Mouse (Mus musculus): ENCODE results near the gene Gm20388. TPM values are rescaled to one million over a fixed set of nuclear protein-coding genes. Genes with fewer than 3 reads are reported as not detected.

The Gm20388 gene
- polyA plus RNA-seq, 1 experiment = 0.36 TPM

- H3K36me3 ChIP-seq (ENCODE audit: control insufficient read depth) = no peaks in the 10 kb centered on the region
- H3K4me1 ChIP-seq (ENCODE audit: control insufficient read depth) = no peaks in the 10 kb centered on the region
- 0 out of 2 replicates have a peak, but pooled peaks cover 2% of the 10 kb centered on the region for H3K9me3 ChIP-seq (ENCODE audit: control insufficient read depth, low read length)
- peaks cover 32% of the 10 kb centered on the region for H3K27me3 ChIP-seq (ENCODE audit: control insufficient read depth)
- TF ChIP-seq GATA1 (IDR thresholded peaks at IDR 0.05; ENCODE audit: low read length) = no peak
- TF ChIP-seq TAL1 (IDR thresholded peaks at IDR 0.05; ENCODE audit: low read length) = no peak
- H3K4me3 ChIP-seq (replicated peaks) = no peak overlapping the region
These were observed 214.3 kb downstream of the Gm20388 start for GRCm38 (mm10) chr8:120124836-120125389.

GRCm38 (mm10) chr8:120126357-120127161 is 215.9 kb downstream of the Gm20388 start:
- H3K9me3 ChIP-seq (ENCODE audit: control insufficient read depth, low read length) = 0 out of 2 replicates have a peak, but pooled peaks cover 2% of the 10 kb centered on the region
- TF ChIP-seq GATA1 (IDR thresholded peaks at IDR 0.05; ENCODE audit: low read length) (no peak), TAL1 (IDR thresholded peaks at IDR 0.05; ENCODE audit: low read length) (no peak)
- no peak overlapping the region for H3K4me3 ChIP-seq (replicated peaks)
- no peaks in the 10 kb centered on the region for H3K4me1 ChIP-seq (ENCODE audit: control insufficient read depth)
- no peaks in the 10 kb centered on the region for H3K36me3 ChIP-seq (ENCODE audit: control insufficient read depth)
- H3K27me3 ChIP-seq (ENCODE audit: control insufficient read depth) = peaks cover 25% of the 10 kb centered on the region

GRCm38 (mm10) chr8:120129547-120129946 is 218.9 kb downstream of the Gm20388 start:
- no peak overlapping the region for H3K4me3 ChIP-seq (replicated peaks)
- TF ChIP-seq TAL1 (IDR thresholded peaks at IDR 0.05; ENCODE audit: low read length) (no peak), GATA1 (IDR thresholded peaks at IDR 0.05; ENCODE audit: low read length) (no peak)
- H3K9me3 ChIP-seq (ENCODE audit: control insufficient read depth, low read length) = 0 out of 2 replicates have a peak, but pooled peaks cover 2% of the 10 kb centered on the region
- no peaks in the 10 kb centered on the region for H3K4me1 ChIP-seq (ENCODE audit: control insufficient read depth)
- no peaks in the 10 kb centered on the region for H3K36me3 ChIP-seq (ENCODE audit: control insufficient read depth)
- peaks cover 18% of the 10 kb centered on the region for H3K27me3 ChIP-seq (ENCODE audit: control insufficient read depth)

- 0 out of 2 replicates have a peak, but pooled peaks cover 2% of the 10 kb centered on the region for H3K9me3 ChIP-seq (ENCODE audit: control insufficient read depth, low read length)
- no peaks in the 10 kb centered on the region for H3K36me3 ChIP-seq (ENCODE audit: control insufficient read depth)
- no peak for TF ChIP-seq GATA1 (IDR thresholded peaks at IDR 0.05; ENCODE audit: low read length)
- TF ChIP-seq TAL1 (IDR thresholded peaks at IDR 0.05; ENCODE audit: low read length) = no peak
- no peaks in the 10 kb centered on the region for H3K4me1 ChIP-seq (ENCODE audit: control insufficient read depth)
- peaks cover 18% of the 10 kb centered on the region for H3K27me3 ChIP-seq (ENCODE audit: control insufficient read depth)
- no peak overlapping the region for H3K4me3 ChIP-seq (replicated peaks)
These were observed 220.5 kb downstream of the Gm20388 start for GRCm38 (mm10) chr8:120131158-120131557.

GRCm38 (mm10) chr8:120133169-120133568 is 222.5 kb downstream of the Gm20388 start:
- Histone ChIP-seq H3K4me3 (replicated peaks) (no peak overlapping the region), H3K9me3 (ENCODE audit: control insufficient read depth, low read length) (0 out of 2 replicates have a peak, but pooled peaks cover 2% of the 10 kb centered on the region), H3K4me1 (ENCODE audit: control insufficient read depth) (no peaks in the 10 kb centered on the region), H3K27me3 (ENCODE audit: control insufficient read depth) (peaks cover 3% of the 10 kb centered on the region; the same call in 1 of the 2 replicates), H3K36me3 (ENCODE audit: control insufficient read depth) (no peaks in the 10 kb centered on the region)
- no peak for TF ChIP-seq GATA1 (IDR thresholded peaks at IDR 0.05; ENCODE audit: low read length)
- TF ChIP-seq TAL1 (IDR thresholded peaks at IDR 0.05; ENCODE audit: low read length) = no peak

GRCm38 (mm10) chr8:120135687-120136086 is 225.0 kb downstream of the Gm20388 start:
- Histone ChIP-seq H3K9me3 (ENCODE audit: control insufficient read depth, low read length) (no peaks in the 10 kb centered on the region), H3K27me3 (ENCODE audit: control insufficient read depth) (peaks cover 3% of the 10 kb centered on the region; the same call in 1 of the 2 replicates), H3K4me3 (replicated peaks) (no peak overlapping the region), H3K4me1 (ENCODE audit: control insufficient read depth) (no peaks in the 10 kb centered on the region), H3K36me3 (ENCODE audit: control insufficient read depth) (no peaks in the 10 kb centered on the region)
- no peak for TF ChIP-seq GATA1 (IDR thresholded peaks at IDR 0.05; ENCODE audit: low read length)
- TF ChIP-seq TAL1 (IDR thresholded peaks at IDR 0.05; ENCODE audit: low read length) = no peak

GRCm38 (mm10) chr8:120136618-120137017 is 226.0 kb downstream of the Gm20388 start:
- no peaks in the 10 kb centered on the region for H3K4me1 ChIP-seq (ENCODE audit: control insufficient read depth)
- H3K4me3 ChIP-seq (replicated peaks) = no peak overlapping the region
- TF ChIP-seq TAL1 (IDR thresholded peaks at IDR 0.05; ENCODE audit: low read length) = no peak
- no peak for TF ChIP-seq GATA1 (IDR thresholded peaks at IDR 0.05; ENCODE audit: low read length)
- H3K36me3 ChIP-seq (ENCODE audit: control insufficient read depth) = no peaks in the 10 kb centered on the region
- H3K27me3 ChIP-seq (ENCODE audit: control insufficient read depth) = peaks cover 3% of the 10 kb centered on the region; the same call in 1 of the 2 replicates
- no peaks in the 10 kb centered on the region for H3K9me3 ChIP-seq (ENCODE audit: control insufficient read depth, low read length)

- H3K27me3 ChIP-seq (ENCODE audit: control insufficient read depth) = peaks cover 3% of the 10 kb centered on the region; the same call in 1 of the 2 replicates
- H3K4me3 ChIP-seq (replicated peaks) = no peak overlapping the region
- H3K4me1 ChIP-seq (ENCODE audit: control insufficient read depth) = no peaks in the 10 kb centered on the region
These were observed 228.3 kb downstream of the Gm20388 start for GRCm38 (mm10) chr8:120138958-120139357.

GRCm38 (mm10) chr8:120140769-120141168 is 230.1 kb downstream of the Gm20388 start:
- no peak overlapping the region for H3K4me3 ChIP-seq (replicated peaks)
- H3K9me3 ChIP-seq (ENCODE audit: control insufficient read depth, low read length) = no peaks in the 10 kb centered on the region
- H3K27me3 ChIP-seq (ENCODE audit: control insufficient read depth) = peaks cover 2% of the 10 kb centered on the region; the same call in 1 of the 2 replicates
- no peaks in the 10 kb centered on the region for H3K36me3 ChIP-seq (ENCODE audit: control insufficient read depth)
- TF ChIP-seq TAL1 (IDR thresholded peaks at IDR 0.05; ENCODE audit: low read length) (no peak), GATA1 (IDR thresholded peaks at IDR 0.05; ENCODE audit: low read length) (no peak)
- H3K4me1 ChIP-seq (ENCODE audit: control insufficient read depth) = no peaks in the 10 kb centered on the region

More at GRCm38 (mm10) chr8:120138958-120139357, 228.3 kb downstream of the Gm20388 start:
- no peaks in the 10 kb centered on the region for H3K9me3 ChIP-seq (ENCODE audit: control insufficient read depth, low read length)
- no peak for TF ChIP-seq TAL1 (IDR thresholded peaks at IDR 0.05; ENCODE audit: low read length)
- no peak for TF ChIP-seq GATA1 (IDR thresholded peaks at IDR 0.05; ENCODE audit: low read length)
- H3K36me3 ChIP-seq (ENCODE audit: control insufficient read depth) = no peaks in the 10 kb centered on the region

All from erythroblast, embryonic 14.5 days (primary cell).